Mouse (Mus musculus): Measurements from ENCODE around the gene Itgav.

DNA sequence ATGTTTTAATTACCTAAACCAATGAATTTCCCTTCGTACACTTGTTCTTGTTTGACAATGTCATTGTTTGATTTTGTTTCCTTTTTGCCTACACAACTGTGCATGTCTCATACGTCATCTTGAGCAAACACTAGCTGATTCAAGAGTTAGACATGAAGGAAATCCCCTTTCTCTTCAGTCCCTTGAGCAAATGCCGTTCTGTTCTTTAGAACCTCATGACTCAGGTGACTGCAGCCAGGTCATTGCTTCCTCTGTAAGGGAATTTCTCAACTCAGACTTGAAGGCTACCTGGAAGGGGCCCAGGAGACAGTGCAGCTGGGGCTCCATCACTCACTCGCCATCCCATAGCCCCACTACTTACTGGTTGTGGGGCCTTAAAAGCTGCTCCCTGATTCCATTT, 23.5 kb upstream of the Itgav start:
- TF ChIP-seq CTCF (IDR thresholded peaks at IDR 0.05): no peak
- no peak for TF ChIP-seq EP300 (IDR thresholded peaks at IDR 0.05; ENCODE audit: insufficient read depth, low read depth, low read length)

Measured in heart, adult 2 months (tissue).